Mouse (Mus musculus) CH12.LX (cell line): ENCODE results near the gene Lrrtm4. TPM values are rescaled to one million over a fixed set of nuclear protein-coding genes. Genes with fewer than 3 reads are reported as not detected.

ENCODE experiments used
- DNase-seq: peaks from one replicate; pipeline ENCODE4 v3.0.0-alpha.2; 2013; ENCODE audit errors: extremely low read depth
- H3K27ac ChIP-seq: 2 replicates; pipeline ENCODE4 v1.5.1; 2012; ENCODE audit warnings: low read depth, mild to moderate bottlenecking, control low read depth, moderate library complexity; ENCODE audit not compliant: insufficient read depth
- H3K27me3 ChIP-seq: replicated peaks from 2 replicates; pipeline ENCODE3; 2012; ENCODE audit warnings: inconsistent platforms
- H3K36me3 ChIP-seq, 2 experiments: replicated peaks in 1 of 2; 2 replicates each; pipeline versions ENCODE3 to v1.6.1; 2012; ENCODE audit warnings: inconsistent platforms in 1 of 2, low read length in 1 of 2, mild to moderate bottlenecking in 1 of 2, mixed read lengths in 1 of 2, moderate library complexity in 1 of 2; ENCODE audit not compliant: control insufficient read depth in 1 of 2, insufficient read depth in 1 of 2
- H3K4me1 ChIP-seq, 2 experiments: 2 replicates each; pipeline ENCODE4 v1.6.1; 2012; ENCODE audit warnings: inconsistent platforms in 1 of 2, moderate library complexity in 1 of 2; ENCODE audit not compliant: insufficient read depth in 2 of 2, control insufficient read depth in 1 of 2
- H3K4me2 ChIP-seq: 2 replicates; pipeline ENCODE4 v1.6.1; 2012; ENCODE audit warnings: low read depth, mild to moderate bottlenecking, control low read depth; ENCODE audit not compliant: poor library complexity, insufficient read depth, severe bottlenecking
- H3K4me3 ChIP-seq, 3 experiments: fragments of 150-350 bp in 1 of 3; sonication (generic) in 1 of 3; replicated peaks in 1 of 3; 2 replicates each; pipeline versions ENCODE3 to v1.5.1; 2011 to 2012; ENCODE audit warnings: low read depth in 2 of 3, low read length in 2 of 3, mild to moderate bottlenecking in 2 of 3, moderate library complexity in 2 of 3, control low read depth in 1 of 3, improper control_type of control experiment in 1 of 3, inconsistent platforms in 1 of 3, mixed read lengths in 1 of 3; ENCODE audit not compliant: poor library complexity in 1 of 3
- H3K79me2 ChIP-seq: replicated peaks from 2 replicates; pipeline ENCODE4 v1.6.1; 2012; ENCODE audit warnings: mild to moderate bottlenecking, moderate library complexity; ENCODE audit not compliant: control insufficient read depth, poor library complexity, insufficient read depth, severe bottlenecking; ENCODE audit errors: extremely low read depth
- H3K9ac ChIP-seq: 2 replicates; pipeline ENCODE4 v1.6.1; 2012; ENCODE audit warnings: low read depth, mild to moderate bottlenecking, control low read depth, moderate library complexity; ENCODE audit not compliant: insufficient read depth
- H3K9me3 ChIP-seq: replicated peaks from 2 replicates; pipeline ENCODE3; 2012; ENCODE audit warnings: low read length, inconsistent platforms, mixed read lengths
- BHLHE40 ChIP-seq: IDR thresholded peaks from 2 replicates; pipeline ENCODE4 v1.6.1; 2011; ENCODE audit warnings: mild to moderate bottlenecking, low read depth, low read length, improper control_type of control experiment
- CHD2 ChIP-seq: IDR thresholded peaks from 2 replicates; pipeline ENCODE4 v1.6.1; 2011; ENCODE audit warnings: low read length, improper control_type of control experiment
- CTCF ChIP-seq, 2 experiments: IDR thresholded peaks in 1 of 2; conservative IDR thresholded peaks in 1 of 2; 2 replicates each; pipeline ENCODE4 v1.5.1; 2011 to 2012; ENCODE audit warnings: low read depth in 2 of 2, low read length in 2 of 2, improper control_type of control experiment in 1 of 2, inconsistent platforms in 1 of 2, mild to moderate bottlenecking in 1 of 2, moderate library complexity in 1 of 2
- EP300 ChIP-seq: IDR thresholded peaks from 2 replicates; pipeline ENCODE4 v1.6.1; 2011; ENCODE audit warnings: low read length, improper control_type of control experiment
- ETS1 ChIP-seq: conservative IDR thresholded peaks from 2 replicates; pipeline ENCODE4 v1.6.1; 2012; ENCODE audit warnings: low read depth, mild to moderate bottlenecking, inconsistent platforms, low read length, improper control_type of control experiment, moderate library complexity
- JUN ChIP-seq: IDR thresholded peaks from 2 replicates; pipeline ENCODE4 v1.6.1; 2011; ENCODE audit warnings: low read depth, mild to moderate bottlenecking, low read length, improper control_type of control experiment, moderate library complexity; ENCODE audit not compliant: insufficient read depth
- KAT2A ChIP-seq: IDR thresholded peaks from 2 replicates; pipeline ENCODE4 v1.6.1; 2012; ENCODE audit warnings: low read length, improper control_type of control experiment, inconsistent platforms; ENCODE audit not compliant: insufficient replicate concordance
- MAFK ChIP-seq: IDR thresholded peaks from 2 replicates; pipeline ENCODE4 v1.6.1; 2011; ENCODE audit warnings: low read length, improper control_type of control experiment; ENCODE audit not compliant: insufficient replicate concordance
- MAX ChIP-seq: IDR thresholded peaks from 2 replicates; pipeline ENCODE4 v1.6.1; 2011; ENCODE audit warnings: low read length, improper control_type of control experiment
- MEF2A ChIP-seq: IDR thresholded peaks from 2 replicates; pipeline ENCODE4 v1.6.1; 2014; ENCODE audit warnings: low read depth, mild to moderate bottlenecking, inconsistent platforms, low read length, improper control_type of control experiment, borderline replicate concordance
- MXI1 ChIP-seq: IDR thresholded peaks from 2 replicates; pipeline ENCODE4 v1.6.1; 2011; ENCODE audit warnings: mild to moderate bottlenecking, low read depth, low read length, improper control_type of control experiment
- NELFE ChIP-seq: IDR thresholded peaks from 2 replicates; pipeline ENCODE4 v1.6.1; 2011; ENCODE audit warnings: low read depth, low read length, improper control_type of control experiment
- POLR2AphosphoS2 ChIP-seq: IDR thresholded peaks from 2 replicates; pipeline ENCODE4 v1.6.1; 2011; ENCODE audit warnings: low read depth, low read length, improper control_type of control experiment
- RCOR1 ChIP-seq: conservative IDR thresholded peaks from 2 replicates; pipeline ENCODE4 v1.6.1; 2012; ENCODE audit warnings: low read depth, mild to moderate bottlenecking, inconsistent platforms, low read length, improper control_type of control experiment
- SIN3A ChIP-seq: IDR thresholded peaks from 2 replicates; pipeline ENCODE4 v1.6.1; 2012; ENCODE audit warnings: low read length, improper control_type of control experiment, inconsistent platforms
- TCF12 ChIP-seq: IDR thresholded peaks from 2 replicates; pipeline ENCODE4 v1.6.1; 2014; ENCODE audit warnings: low read depth, mild to moderate bottlenecking, inconsistent platforms, low read length, improper control_type of control experiment
- UBTF ChIP-seq: IDR thresholded peaks from 2 replicates; pipeline ENCODE4 v1.6.1; 2012; ENCODE audit warnings: low read depth, mild to moderate bottlenecking, inconsistent platforms, low read length, improper control_type of control experiment, moderate library complexity
- USF1 ChIP-seq: IDR thresholded peaks from 2 replicates; pipeline ENCODE4 v1.6.1; 2014; ENCODE audit warnings: low read depth, mild to moderate bottlenecking, inconsistent platforms, low read length, improper control_type of control experiment
- ZC3H11A ChIP-seq: IDR thresholded peaks from 2 replicates; pipeline ENCODE4 v1.6.1; 2012; ENCODE audit warnings: low read depth, mild to moderate bottlenecking, inconsistent platforms, low read length, improper control_type of control experiment
- ZKSCAN1 ChIP-seq: IDR thresholded peaks from 2 replicates; pipeline ENCODE4 v1.6.1; 2012; ENCODE audit warnings: low read depth, inconsistent platforms, low read length, improper control_type of control experiment, borderline replicate concordance
- ZNF384 ChIP-seq: IDR thresholded peaks from 2 replicates; pipeline ENCODE4 v1.6.1; 2012; ENCODE audit warnings: low read depth, low read length, improper control_type of control experiment, inconsistent platforms
- dilution Hi-C: fragments of 300-500 bp; cut with MboI; formaldehyde crosslinking; loops from 2 replicates; pipeline ENCODE4 v1.14.3; 2020; ENCODE audit warnings: low sequenced_read_pairs; ENCODE audit not compliant: extremely low pct_unique_long_range_greater_than_20kb, extremely low pct_ligation_motif_present
- in situ Hi-C: fragments of 300-500 bp; cut with MboI; formaldehyde crosslinking; loops from 3 replicates; pipeline ENCODE4 v1.14.3; 2019; ENCODE audit warnings: low sequenced_read_pairs, low pct_ligation_motif_present, low pct_unique_long_range_greater_than_20kb, mixed read lengths
- polyA plus RNA-seq: library from polyadenylated mRNA; unstranded; fragments of >175 nt; gene quantifications from 2 replicates; pipeline ENCODE4 v1.2.1, GENCODE M21; 2012; ENCODE audit warnings: low read depth; ENCODE audit not compliant: insufficient read length
- total RNA-seq, 2 experiments: library from RNA; depleted of rRNA; stranded (reverse); fragments of 300-350 nt in 1 of 2; fragments of >200 nt in 1 of 2; gene quantifications; 2 replicates each; pipeline ENCODE4 v1.2.3; 2012 to 2014

Gene Lrrtm4
- total and polyA plus RNA-seq, 3 experiments, result not detected

GRCm38 (mm10) chr6:80186791-80187190 lies 168.1 kb downstream of the Lrrtm4 start:
- H3K4me2 ChIP-seq, result no peak overlapping the region
- no peak for DNase-seq
- TF ChIP-seq ZC3H11A, result no peak
- no peak for TF ChIP-seq ETS1
- TF ChIP-seq ZKSCAN1, result no peak
- TF ChIP-seq MEF2A, result no peak
- no peak for TF ChIP-seq CHD2
- no peak for TF ChIP-seq MAFK
- TF ChIP-seq USF1, result no peak
- no peak overlapping the region for H3K9ac ChIP-seq
- H3K4me1 ChIP-seq, result no peaks in the 10 kb centered on the region
- H3K9me3 ChIP-seq, result peaks cover 22% of the 10 kb centered on the region
- no peak overlapping the region for H3K27ac ChIP-seq
- in situ Hi-C loops, result no loop called here
- no peaks in the 10 kb centered on the region for H3K79me2 ChIP-seq
- no peak overlapping the region for H3K4me3 ChIP-seq
- H3K36me3 ChIP-seq, result no peaks in the 10 kb centered on the region
- no peaks in the 10 kb centered on the region for H3K27me3 ChIP-seq
- dilution Hi-C loops, result no loop called here

DNA sequence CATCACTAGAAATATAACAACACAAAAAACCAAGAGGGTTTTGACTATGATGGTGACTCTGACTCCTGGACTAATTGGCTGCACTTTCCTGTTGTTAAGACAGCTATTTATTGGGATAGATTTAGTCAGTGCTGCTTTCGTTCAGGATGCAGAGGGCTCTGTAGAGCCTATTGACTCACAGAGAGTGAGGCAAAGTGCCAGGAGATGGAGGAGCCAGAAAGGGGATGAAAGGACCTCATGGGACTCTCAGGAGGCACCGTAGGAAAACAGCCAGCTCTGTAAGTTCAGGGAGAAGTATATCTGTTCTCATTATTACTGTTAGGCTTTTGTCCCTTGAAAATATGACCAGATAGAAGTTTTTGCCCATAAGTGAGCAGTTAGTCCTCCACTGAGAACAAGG lies 190.8 kb downstream of the Lrrtm4 start:
- no peak overlapping the region for H3K4me3 ChIP-seq
- no peak overlapping the region for H3K27ac ChIP-seq
- in situ Hi-C loops (no loop called here), dilution Hi-C loops (no loop called here)
- DNase-seq, result no peak
- H3K27me3 ChIP-seq, result no peaks in the 10 kb centered on the region
- H3K4me1 ChIP-seq, result no peaks in the 10 kb centered on the region
- H3K9me3 ChIP-seq, result peaks cover 23% of the 10 kb centered on the region
- no peak overlapping the region for H3K4me2 ChIP-seq
- TF ChIP-seq EP300, result no peak
- TF ChIP-seq UBTF, result no peak
- no peak for TF ChIP-seq CHD2
- TF ChIP-seq BHLHE40, result no peak
- no peak for TF ChIP-seq MAX
- TF ChIP-seq SIN3A, result no peak
- no peak for TF ChIP-seq USF1
- TF ChIP-seq MXI1, result no peak
- no peak for TF ChIP-seq RCOR1
- no peak for TF ChIP-seq ZKSCAN1
- H3K36me3 ChIP-seq, result no peaks in the 10 kb centered on the region
- no peak overlapping the region for H3K9ac ChIP-seq
- H3K79me2 ChIP-seq, result no peaks in the 10 kb centered on the region

DNA sequence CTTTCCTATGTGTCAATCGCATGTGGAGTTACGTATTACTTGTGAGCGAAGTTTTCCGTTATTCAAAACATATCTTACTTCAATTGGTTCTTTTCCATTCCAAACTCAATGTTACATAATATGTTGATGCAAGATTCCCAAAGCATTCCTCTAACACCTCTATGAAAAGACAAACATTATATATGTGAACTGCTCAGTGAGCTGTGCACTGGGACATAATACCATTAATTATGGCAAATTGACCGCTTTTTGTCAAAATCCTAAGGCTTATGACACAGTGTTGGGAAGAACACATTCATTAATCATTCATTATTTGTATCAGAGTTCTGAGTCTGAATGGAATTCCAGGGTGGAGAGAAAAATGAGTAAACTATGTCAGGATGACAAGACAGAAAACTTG lies 191.6 kb downstream of the Lrrtm4 start:
- Histone ChIP-seq H3K9me3 (peaks cover 23% of the 10 kb centered on the region), H3K27me3 (no peaks in the 10 kb centered on the region), H3K27ac (no peak overlapping the region), H3K4me2 (no peak overlapping the region), H3K9ac (no peak overlapping the region), H3K36me3 (no peaks in the 10 kb centered on the region), H3K4me3 (no peak overlapping the region), H3K4me1 (no peaks in the 10 kb centered on the region), H3K79me2 (no peaks in the 10 kb centered on the region)
- no peak for DNase-seq
- dilution Hi-C loops (no loop called here), in situ Hi-C loops (no loop called here)
- TF ChIP-seq POLR2AphosphoS2, result no peak
- TF ChIP-seq ZC3H11A, result no peak
- no peak for TF ChIP-seq NELFE
- no peak for TF ChIP-seq CHD2
- no peak for TF ChIP-seq ZNF384
- TF ChIP-seq JUN, result no peak
- no peak for TF ChIP-seq ZKSCAN1
- no peak for TF ChIP-seq UBTF
- TF ChIP-seq KAT2A, result no peak
- TF ChIP-seq CTCF (conservative IDR thresholded peaks at IDR 0.05 in 1 of 2, IDR thresholded peaks at IDR 0.05 in 1 of 2; ENCODE audit: low read depth in 2 of 2, low read length in 2 of 2), result no peak
- no peak for TF ChIP-seq ETS1
- no peak for TF ChIP-seq TCF12
- no peak for TF ChIP-seq EP300
- TF ChIP-seq, all 38 proteins: peak for 0
